Mouse (Mus musculus): ENCODE data around the gene Mtmr10.

GRCm38 (mm10) chr7:64266587-64266986, 20.9 kb upstream of the Mtmr10 start:
- TF ChIP-seq EP300 (optimal IDR thresholded peaks at IDR 0.05) (no peak), CTCF (IDR thresholded peaks at IDR 0.05; ENCODE audit: low read depth) (no peak)

Data from stomach, postnatal 0 days (tissue).